Mouse (Mus musculus) ovary, adult 18-20 months (tissue): ENCODE measurements around the gene Qsox1.
A peak's percentile ranks its signal among the peaks of the same experiment; 100 is the strongest.

Experiments
- DNase-seq: peaks from one replicate; pipeline ENCODE4 v3.0.0; 2022; ENCODE audit warnings: low spot score, mixed read lengths

The Qsox1 gene

GRCm38 (mm10) chr1:155812581-155813499, at the start of gene Qsox1:
TSS of gene Qsox1 (minus strand) at chr1:155812889.
- DNase-seq = peak; percentile 76

DNA sequence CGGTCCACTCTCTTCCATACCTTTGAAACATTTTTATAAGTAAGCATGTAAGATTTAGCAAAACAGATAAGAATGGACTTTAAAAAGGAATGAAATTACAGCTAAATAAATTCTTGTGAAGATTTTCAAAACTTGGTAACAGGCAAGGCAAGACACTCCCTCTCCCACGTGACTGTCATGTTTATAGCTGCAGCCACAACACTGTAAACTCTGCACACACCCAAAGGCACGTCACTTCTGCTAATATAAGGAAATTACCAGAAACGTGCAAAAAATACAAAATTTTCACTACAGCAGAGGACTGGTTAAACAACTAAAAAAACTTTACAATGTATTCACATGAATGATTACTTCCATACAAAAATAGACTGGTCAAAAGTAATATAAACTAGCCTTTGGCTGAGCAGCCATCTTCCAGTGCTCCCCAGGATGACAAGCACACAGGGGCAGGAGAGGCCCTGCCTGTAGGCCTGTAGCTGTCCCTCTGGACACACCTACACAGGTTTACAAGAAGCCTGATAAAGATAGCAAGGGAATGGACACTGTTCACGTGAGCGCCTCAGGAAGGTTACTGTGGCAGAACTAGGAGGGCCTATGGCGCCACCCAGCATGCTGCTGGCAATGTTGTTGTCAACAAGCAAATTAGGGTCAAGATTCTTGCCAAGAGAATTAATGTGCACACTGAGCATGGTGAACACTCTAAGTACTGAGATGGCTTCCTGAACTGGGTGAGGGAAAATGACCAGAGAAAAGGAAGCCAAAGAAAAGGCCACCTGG, 42.4 kb upstream of the Qsox1 start:
- no peak for DNase-seq

GRCm38 (mm10) chr1:155853009-155853408, 40.3 kb upstream of the Qsox1 start:
- DNase-seq = no peak

DNA sequence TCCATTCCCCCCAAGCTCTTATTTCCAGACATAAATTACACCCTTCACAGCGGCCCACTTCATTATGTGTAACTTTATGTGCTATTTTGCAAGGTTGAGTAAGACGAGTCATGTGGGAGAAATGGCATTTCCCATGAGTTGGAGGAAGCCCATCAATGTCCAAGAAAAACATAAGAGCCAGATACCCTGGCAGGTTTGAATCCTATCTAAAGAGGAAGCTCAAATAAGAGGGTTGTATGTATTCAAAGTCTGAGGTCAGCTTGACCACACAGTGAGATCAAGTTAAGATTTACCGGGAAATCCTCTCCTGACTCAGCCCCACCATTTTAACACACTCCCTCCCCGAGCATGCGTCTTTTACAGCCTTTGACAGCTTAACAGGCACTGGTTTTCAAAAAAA, 31.5 kb upstream of the Qsox1 start:
- no peak for DNase-seq

DNA sequence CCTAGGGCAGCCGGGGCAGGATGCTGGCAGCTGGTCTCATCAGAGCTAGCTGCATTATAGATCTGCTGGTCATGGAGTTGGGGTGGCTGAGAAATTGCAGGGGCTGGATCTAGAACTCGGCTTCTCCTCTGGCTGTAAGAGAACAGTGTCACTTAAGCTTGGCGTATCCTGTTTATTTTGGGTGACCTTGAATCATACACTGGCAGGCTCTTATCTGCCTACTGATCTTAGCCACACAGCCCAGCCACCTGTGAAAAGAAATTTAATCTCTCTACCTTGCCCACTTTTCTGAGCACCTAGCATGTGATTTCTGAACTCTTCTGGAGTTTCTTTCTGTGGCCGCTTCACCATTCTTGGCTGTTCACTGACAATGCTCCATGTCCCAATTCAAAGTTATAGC, 30.8 kb upstream of the Qsox1 start:
- DNase-seq = no peak

DNA sequence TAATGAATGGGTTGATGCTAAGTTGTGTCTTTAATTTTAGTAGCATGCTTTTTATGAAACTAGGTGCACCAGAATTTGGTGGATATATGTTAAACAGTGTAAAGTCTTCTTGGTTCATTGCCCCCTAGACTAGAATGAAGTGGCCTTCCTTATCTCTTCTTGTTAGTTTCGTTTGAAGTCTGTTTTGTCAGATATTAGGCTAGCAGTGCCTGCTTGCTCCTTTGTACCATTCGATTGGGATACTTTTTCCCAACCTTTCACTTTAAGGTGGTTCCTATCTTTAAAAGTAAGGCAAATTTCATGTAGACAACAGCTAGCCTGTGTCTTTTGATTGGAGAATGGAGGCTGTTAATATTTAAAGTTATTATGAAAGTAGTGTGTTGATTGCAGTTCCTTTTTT, 23.0 kb upstream of the Qsox1 start:
- DNase-seq = no peak

- no peak for DNase-seq
Measured at GRCm38 (mm10) chr1:155833610-155834009, 20.9 kb upstream of the Qsox1 start.

GRCm38 (mm10) chr1:155831958-155832357, 19.3 kb upstream of the Qsox1 start:
- DNase-seq = no peak

- peak; percentile 41 for DNase-seq
Measured at GRCm38 (mm10) chr1:155830861-155831260, 18.2 kb upstream of the Qsox1 start.

- no peak for DNase-seq
Measured at GRCm38 (mm10) chr1:155827703-155828295, 15.1 kb upstream of the Qsox1 start.

- no peak for DNase-seq
Measured at GRCm38 (mm10) chr1:155826803-155827395, 14.2 kb upstream of the Qsox1 start.

GRCm38 (mm10) chr1:155825940-155826716, 13.4 kb upstream of the Qsox1 start:
- DNase-seq = no peak

GRCm38 (mm10) chr1:155820646-155821045, 8.0 kb upstream of the Qsox1 start:
- no peak for DNase-seq

- DNase-seq = no peak
Measured at GRCm38 (mm10) chr1:155816167-155816566, 3.5 kb upstream of the Qsox1 start.

GRCm38 (mm10) chr1:155811995-155812580, 601 bp downstream of the Qsox1 start:
- no peak for DNase-seq

DNA sequence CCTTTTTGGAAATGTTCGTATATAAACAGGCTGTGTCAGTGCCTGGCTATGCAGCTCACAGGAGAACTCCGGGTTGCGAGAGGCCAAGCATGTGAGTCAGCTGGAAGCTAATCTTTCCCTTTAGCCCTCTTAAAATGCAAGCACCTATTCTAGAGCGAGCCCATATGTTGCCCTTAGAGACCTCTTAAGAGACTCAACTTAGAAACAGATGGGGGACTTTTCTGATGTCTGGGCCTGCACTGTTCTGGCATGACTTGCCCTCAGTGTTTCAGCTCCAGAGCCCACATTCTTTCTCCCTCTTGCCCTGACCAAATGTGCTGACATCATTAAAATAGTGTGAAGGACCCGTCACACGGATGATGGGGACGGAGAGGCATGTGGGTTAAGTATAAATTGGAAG, 2.1 kb downstream of the Qsox1 start:
- DNase-seq = no peak

GRCm38 (mm10) chr1:155809706-155810442, 2.8 kb downstream of the Qsox1 start:
- DNase-seq = peak; percentile 17

- DNase-seq = no peak
Measured at GRCm38 (mm10) chr1:155808261-155808660, 4.4 kb downstream of the Qsox1 start.

DNA sequence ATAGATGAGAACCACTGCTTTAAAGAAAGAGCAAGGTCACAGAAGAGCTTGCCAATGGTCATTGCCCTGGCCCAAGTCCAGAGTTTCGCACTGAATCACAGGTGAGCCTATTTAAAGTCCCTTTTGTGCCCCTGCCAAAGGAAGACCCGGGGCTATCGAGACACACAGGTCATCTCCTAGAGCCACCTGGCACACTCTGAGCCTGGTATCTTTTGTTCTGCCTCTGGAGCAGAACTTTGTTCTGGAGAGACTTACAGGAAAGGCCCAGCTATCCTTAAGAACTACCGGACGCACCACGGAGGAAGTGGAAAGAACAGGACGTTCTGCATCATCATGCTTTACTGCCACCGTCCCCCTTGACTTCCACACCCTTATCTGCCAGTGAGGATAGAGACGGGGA, 7.1 kb downstream of the Qsox1 start:
- no peak for DNase-seq
